Mouse (Mus musculus): ENCODE results near the gene Taf1a. TPM values are rescaled to one million over a fixed set of nuclear protein-coding genes. Genes with fewer than 3 reads are reported as not detected.
"Not testable (repeated sequence)": the region's sequence is repeated elsewhere in the genome, so short reads cannot be mapped to it uniquely, and the experiment has no call there.

Taf1a gene
- 16.7 and 18.6 TPM in 2 replicates for polyA plus RNA-seq (2015; fragmentation: Nextera tagmentation; extraction: Ambion mirVana)

DNA sequence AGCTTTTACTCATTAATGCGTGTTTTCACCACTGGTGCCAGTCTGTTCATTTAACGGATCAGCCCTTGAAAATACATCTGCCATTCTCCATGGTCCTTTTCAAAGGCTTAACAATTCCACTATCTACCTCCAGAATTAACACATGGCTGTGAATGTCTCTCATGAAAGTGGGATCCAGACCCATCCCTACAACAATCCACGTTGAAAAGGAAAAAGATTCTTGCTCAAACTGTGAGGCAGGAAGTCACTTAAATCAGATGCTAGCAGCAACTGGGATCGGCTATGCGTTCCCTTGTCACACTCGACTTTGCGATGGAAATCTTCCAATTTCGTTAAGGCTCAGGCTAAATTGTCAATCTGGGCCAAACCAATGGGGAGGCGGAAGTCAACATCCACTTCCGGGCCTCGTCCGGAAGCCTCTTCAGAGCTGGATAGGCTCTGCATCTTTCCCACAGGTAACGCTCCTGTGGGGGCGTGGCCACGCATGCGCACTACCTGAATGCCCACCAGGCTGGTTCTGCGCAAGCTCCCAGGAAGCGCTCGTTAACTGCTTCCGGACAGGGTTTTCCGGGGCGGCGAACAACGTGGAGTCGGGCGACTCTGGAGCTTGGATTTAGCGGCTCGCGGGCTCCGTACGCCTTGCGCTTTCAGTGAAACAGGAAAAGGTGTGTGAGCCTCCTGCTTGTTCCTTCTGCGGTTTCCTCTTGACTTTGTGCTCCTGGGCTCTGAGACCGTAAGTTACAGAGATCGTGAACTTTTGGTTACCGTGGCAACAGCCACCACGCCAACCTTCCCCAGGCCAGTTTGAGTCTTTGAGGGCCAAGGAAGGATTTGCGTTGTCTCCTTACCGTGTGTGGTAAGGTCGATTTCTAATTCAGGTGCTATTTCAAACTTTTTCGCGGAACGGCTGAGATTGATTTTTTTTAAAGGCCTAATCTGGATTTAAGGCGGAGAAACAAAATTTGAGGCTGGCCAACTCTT lies at the start of gene Taf1a:
Taf1a (plus strand) TSS at position 556 of the 981 bp plus-strand sequence.
- Histone ChIP-seq H3K4me2 (ENCODE audit: low read length) (peak within 1 kb of the TSS; percentile 84), H3K4me1 (replicated peaks; ENCODE audit: control insufficient read depth, insufficient read depth, low read length) (peaks cover 13% of the 10 kb centered on the region), H3K9me3 (ENCODE audit: control insufficient read depth, low read length) (no peaks in the 10 kb centered on the region), H3K4me3 (replicated peaks; ENCODE audit: low read length) (peak within 1 kb of the TSS; percentile 68), H3K27me3 (replicated peaks; ENCODE audit: control insufficient read depth, insufficient read depth, low read length) (peaks cover 10% of the 10 kb centered on the region), H3K27ac (ENCODE audit: low read length) (peak within 1 kb of the TSS; percentile 80), H3K9ac (replicated peaks; ENCODE audit: low read depth, low read length) (peak within 1 kb of the TSS; percentile 46), H3K36me3 (ENCODE audit: control insufficient read depth, insufficient read depth) (no peaks in the 10 kb centered on the region)
- 5% methylated on average over 44 of the region's 44 CpGs for WGBS
- peak; percentile 100 for ATAC-seq

DNA sequence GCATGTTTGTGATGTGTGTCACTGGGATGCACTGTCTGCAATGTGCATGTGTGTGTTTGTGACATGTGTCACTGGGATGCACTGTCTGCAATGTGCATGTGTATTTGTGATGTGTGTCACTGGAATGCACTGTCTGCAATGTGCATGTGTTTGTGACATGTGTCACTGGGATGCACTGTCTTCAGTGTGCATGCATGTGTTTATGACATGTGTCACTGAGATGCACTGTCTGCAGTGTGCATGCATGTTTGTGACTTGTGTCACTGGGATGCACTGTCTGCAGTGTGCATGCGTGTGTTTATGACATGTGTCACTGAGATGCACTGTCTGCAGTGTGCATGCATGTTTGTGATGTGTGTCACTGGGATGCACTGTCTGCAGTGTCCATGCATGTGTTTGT lies 45.9 kb upstream of the Taf1a start:
- WGBS = 97% methylated on average over 1 of the region's 1 CpGs
- H3K36me3 ChIP-seq (ENCODE audit: control insufficient read depth, insufficient read depth); H3K9ac ChIP-seq (replicated peaks; ENCODE audit: low read depth, low read length); H3K4me3 ChIP-seq (replicated peaks; ENCODE audit: low read length); H3K27me3 ChIP-seq (replicated peaks; ENCODE audit: control insufficient read depth, insufficient read depth, low read length); H3K9me3 ChIP-seq (ENCODE audit: control insufficient read depth, low read length); ATAC-seq; H3K27ac ChIP-seq (ENCODE audit: low read length); H3K4me2 ChIP-seq (ENCODE audit: low read length): not testable (repeated sequence)
- peaks cover 16% of the 10 kb centered on the region for H3K4me1 ChIP-seq (replicated peaks; ENCODE audit: control insufficient read depth, insufficient read depth, low read length)

DNA sequence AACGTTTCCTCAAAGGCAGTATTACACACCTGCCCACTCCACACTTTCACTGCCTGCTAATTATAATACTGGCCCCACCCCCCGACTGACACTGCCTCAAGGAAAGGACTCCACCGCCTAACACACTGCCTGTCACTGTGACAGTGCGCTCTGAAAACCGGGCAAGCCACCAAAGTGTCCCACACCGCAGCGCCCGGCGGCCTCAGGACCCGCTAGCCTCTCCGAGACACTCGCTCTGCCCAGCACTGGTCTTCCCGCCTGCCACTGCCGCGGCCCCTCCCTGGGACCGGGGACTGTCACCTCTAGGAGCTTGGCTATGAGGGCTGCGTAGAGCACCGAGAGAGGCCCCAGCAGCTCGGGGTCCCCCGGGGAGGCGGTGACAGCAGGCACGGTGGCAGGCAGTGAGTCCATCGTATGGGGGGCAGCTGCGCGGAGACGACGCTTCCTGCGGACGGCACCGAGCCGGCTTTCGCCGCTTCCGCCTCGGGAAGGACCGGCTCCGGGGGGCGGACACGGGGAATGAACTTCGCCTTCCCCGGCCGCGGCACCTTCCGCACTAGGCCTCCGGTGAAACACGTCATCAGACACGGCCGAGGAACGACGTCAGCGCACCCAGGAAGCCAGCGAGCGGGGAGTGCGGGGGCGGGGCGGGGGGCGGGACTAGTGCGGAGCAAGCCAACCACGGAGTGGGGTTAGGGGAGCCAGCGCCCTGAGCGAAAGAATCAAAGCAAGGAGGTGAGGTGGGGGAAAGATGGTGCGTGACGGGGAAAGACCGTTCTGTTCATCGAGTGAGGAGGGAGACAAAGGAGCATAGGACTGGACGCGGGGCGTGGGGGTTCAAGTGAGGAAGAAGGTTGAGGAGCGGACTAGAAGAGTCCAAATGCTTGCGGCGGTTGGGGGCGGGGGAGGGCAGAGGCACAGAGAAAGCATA lies 43.6 kb upstream of the Taf1a start:
- H3K4me2 ChIP-seq (ENCODE audit: low read length) = peak overlapping the region; percentile 82
- under 1% methylated on average over 72 of the region's 72 CpGs for WGBS

DNA sequence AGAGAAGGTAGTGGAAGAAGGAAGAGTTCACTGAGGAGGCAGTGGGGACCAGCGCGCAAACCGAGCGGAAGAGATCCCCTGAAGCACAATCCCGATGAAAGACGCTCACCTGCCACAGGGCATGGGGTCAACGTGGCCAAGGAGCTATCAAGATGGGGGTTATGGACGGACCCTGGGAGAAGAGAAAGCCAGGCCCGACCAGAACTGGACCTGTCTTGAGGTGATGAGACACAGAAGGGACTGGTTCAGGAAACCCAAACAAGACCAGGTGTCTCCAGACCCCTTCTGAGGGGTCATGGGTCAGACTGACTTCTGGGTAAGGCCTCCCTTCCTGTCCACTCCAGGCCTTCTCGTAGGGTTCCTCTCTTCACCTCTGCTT lies 43.0 kb upstream of the Taf1a start:
- ATAC-seq = no peak
- H3K4me2 ChIP-seq (ENCODE audit: low read length) = peak overlapping the region; percentile 70
- H3K4me3 ChIP-seq (replicated peaks; ENCODE audit: low read length) = peak overlapping the region; percentile 74
- WGBS = 7% methylated on average over 10 of the region's 10 CpGs
- H3K9me3 ChIP-seq (ENCODE audit: control insufficient read depth, low read length) = no peaks in the 10 kb centered on the region
- no peaks in the 10 kb centered on the region; the same call in none of the 2 replicates for H3K36me3 ChIP-seq (ENCODE audit: control insufficient read depth, insufficient read depth)
- H3K27me3 ChIP-seq (replicated peaks; ENCODE audit: control insufficient read depth, insufficient read depth, low read length) = no peaks in the 10 kb centered on the region
- H3K9ac ChIP-seq (replicated peaks; ENCODE audit: low read depth, low read length) = peak overlapping the region; percentile 81
- H3K27ac ChIP-seq (ENCODE audit: low read length) = peak overlapping the region; percentile 85
- H3K4me1 ChIP-seq (replicated peaks; ENCODE audit: control insufficient read depth, insufficient read depth, low read length) = peaks cover 16% of the 10 kb centered on the region

More for the DNA sequence above, 43.6 kb upstream of the Taf1a start:
- Histone ChIP-seq H3K27ac (ENCODE audit: low read length) (peak overlapping the region; percentile 85), H3K4me1 (replicated peaks; ENCODE audit: control insufficient read depth, insufficient read depth, low read length) (peaks cover 16% of the 10 kb centered on the region), H3K27me3 (replicated peaks; ENCODE audit: control insufficient read depth, insufficient read depth, low read length) (no peaks in the 10 kb centered on the region), H3K9me3 (ENCODE audit: control insufficient read depth, low read length) (no peaks in the 10 kb centered on the region), H3K4me3 (replicated peaks; ENCODE audit: low read length) (peak overlapping the region; percentile 74), H3K36me3 (ENCODE audit: control insufficient read depth, insufficient read depth) (peaks cover 2% of the 10 kb centered on the region), H3K9ac (replicated peaks; ENCODE audit: low read depth, low read length) (peak overlapping the region; percentile 81)
- ATAC-seq = peak; percentile 99

DNA sequence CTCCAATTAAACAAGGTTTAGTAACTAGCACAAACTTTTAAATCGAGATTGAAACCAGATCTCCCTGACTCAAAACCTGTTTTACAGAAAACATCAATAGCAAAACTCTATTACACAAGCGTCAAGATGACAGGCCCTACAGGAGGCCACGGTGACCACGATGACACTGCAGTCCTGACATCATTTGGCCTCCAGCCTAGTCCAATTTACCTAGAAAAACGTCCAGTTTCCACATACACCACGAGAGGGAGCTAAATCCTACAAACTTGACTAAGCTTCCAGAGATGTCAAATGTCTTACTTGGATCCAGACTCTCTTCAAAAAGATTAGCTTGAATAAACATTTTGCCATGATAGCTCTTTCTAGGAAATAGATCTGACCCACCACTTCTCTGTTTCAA lies 38.9 kb upstream of the Taf1a start:
- Histone ChIP-seq H3K27ac (ENCODE audit: low read length) (no peak overlapping the region), H3K4me2 (ENCODE audit: low read length) (no peak overlapping the region), H3K4me3 (replicated peaks; ENCODE audit: low read length) (no peak overlapping the region), H3K9me3 (ENCODE audit: control insufficient read depth, low read length) (no peaks in the 10 kb centered on the region), H3K36me3 (ENCODE audit: control insufficient read depth, insufficient read depth) (peaks cover 10% of the 10 kb centered on the region), H3K9ac (replicated peaks; ENCODE audit: low read depth, low read length) (no peak overlapping the region), H3K27me3 (replicated peaks; ENCODE audit: control insufficient read depth, insufficient read depth, low read length) (no peaks in the 10 kb centered on the region), H3K4me1 (replicated peaks; ENCODE audit: control insufficient read depth, insufficient read depth, low read length) (peaks cover 13% of the 10 kb centered on the region)
- no peak for ATAC-seq
- WGBS = 22% methylated on average over 6 of the region's 6 CpGs

DNA sequence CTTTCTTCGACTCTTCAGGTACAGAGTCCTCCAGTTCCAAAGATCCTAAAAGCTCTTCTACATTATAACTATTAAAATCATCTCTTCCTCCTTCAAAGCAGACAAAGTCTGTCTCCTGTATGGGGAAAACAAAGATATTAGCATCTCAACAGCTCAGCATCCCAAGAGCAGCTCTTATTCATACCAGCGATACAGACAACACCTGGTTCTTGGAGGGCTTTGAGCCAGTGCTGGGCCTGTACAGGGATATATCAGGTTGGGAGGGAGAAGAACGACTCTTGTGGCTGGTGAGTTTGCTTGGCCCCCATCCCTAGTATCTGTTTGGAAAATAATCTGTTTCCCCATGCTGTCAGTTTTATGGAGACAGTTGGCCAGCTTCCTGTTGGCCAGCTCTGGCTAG lies 29.9 kb upstream of the Taf1a start:
- no peak overlapping the region for H3K27ac ChIP-seq (ENCODE audit: low read length)
- 92% methylated on average over 3 of the region's 3 CpGs for WGBS
- H3K27me3 ChIP-seq (replicated peaks; ENCODE audit: control insufficient read depth, insufficient read depth, low read length) = no peaks in the 10 kb centered on the region
- no peak overlapping the region for H3K4me2 ChIP-seq (ENCODE audit: low read length)
- no peaks in the 10 kb centered on the region for H3K4me1 ChIP-seq (replicated peaks; ENCODE audit: control insufficient read depth, insufficient read depth, low read length)
- H3K4me3 ChIP-seq (replicated peaks; ENCODE audit: low read length) = no peak overlapping the region
- peaks cover 12% of the 10 kb centered on the region for H3K36me3 ChIP-seq (ENCODE audit: control insufficient read depth, insufficient read depth)
- H3K9me3 ChIP-seq (ENCODE audit: control insufficient read depth, low read length) = no peaks in the 10 kb centered on the region
- H3K9ac ChIP-seq (replicated peaks; ENCODE audit: low read depth, low read length) = no peak overlapping the region
- no peak for ATAC-seq

DNA sequence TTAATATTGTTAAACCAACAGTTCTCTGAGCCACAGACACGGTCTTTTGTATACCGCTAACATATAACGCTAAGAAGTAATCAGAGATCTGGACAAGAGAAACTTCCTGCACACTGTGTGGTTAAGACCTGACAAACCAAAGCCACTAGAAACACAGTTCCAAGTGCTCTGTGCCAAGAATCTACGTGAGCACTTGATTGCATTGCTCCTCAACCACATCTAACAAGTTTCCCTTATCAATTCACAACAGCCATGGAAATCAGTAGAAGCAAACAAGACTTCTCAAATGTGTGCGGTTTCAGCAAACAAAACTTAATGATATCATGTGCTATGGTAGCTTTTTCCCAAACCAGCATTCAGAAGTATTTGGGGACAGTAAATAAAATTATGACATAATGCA lies 26.5 kb upstream of the Taf1a start:
- WGBS = 94% methylated on average over 5 of the region's 5 CpGs
- no peak overlapping the region for H3K4me3 ChIP-seq (replicated peaks; ENCODE audit: low read length)
- ATAC-seq = no peak
- no peak overlapping the region for H3K4me2 ChIP-seq (ENCODE audit: low read length)
- H3K9me3 ChIP-seq (ENCODE audit: control insufficient read depth, low read length) = no peaks in the 10 kb centered on the region
- peaks cover 12% of the 10 kb centered on the region for H3K36me3 ChIP-seq (ENCODE audit: control insufficient read depth, insufficient read depth)
- H3K4me1 ChIP-seq (replicated peaks; ENCODE audit: control insufficient read depth, insufficient read depth, low read length) = no peaks in the 10 kb centered on the region
- H3K27ac ChIP-seq (ENCODE audit: low read length) = no peak overlapping the region
- H3K27me3 ChIP-seq (replicated peaks; ENCODE audit: control insufficient read depth, insufficient read depth, low read length) = no peaks in the 10 kb centered on the region
- H3K9ac ChIP-seq (replicated peaks; ENCODE audit: low read depth, low read length) = no peak overlapping the region

DNA sequence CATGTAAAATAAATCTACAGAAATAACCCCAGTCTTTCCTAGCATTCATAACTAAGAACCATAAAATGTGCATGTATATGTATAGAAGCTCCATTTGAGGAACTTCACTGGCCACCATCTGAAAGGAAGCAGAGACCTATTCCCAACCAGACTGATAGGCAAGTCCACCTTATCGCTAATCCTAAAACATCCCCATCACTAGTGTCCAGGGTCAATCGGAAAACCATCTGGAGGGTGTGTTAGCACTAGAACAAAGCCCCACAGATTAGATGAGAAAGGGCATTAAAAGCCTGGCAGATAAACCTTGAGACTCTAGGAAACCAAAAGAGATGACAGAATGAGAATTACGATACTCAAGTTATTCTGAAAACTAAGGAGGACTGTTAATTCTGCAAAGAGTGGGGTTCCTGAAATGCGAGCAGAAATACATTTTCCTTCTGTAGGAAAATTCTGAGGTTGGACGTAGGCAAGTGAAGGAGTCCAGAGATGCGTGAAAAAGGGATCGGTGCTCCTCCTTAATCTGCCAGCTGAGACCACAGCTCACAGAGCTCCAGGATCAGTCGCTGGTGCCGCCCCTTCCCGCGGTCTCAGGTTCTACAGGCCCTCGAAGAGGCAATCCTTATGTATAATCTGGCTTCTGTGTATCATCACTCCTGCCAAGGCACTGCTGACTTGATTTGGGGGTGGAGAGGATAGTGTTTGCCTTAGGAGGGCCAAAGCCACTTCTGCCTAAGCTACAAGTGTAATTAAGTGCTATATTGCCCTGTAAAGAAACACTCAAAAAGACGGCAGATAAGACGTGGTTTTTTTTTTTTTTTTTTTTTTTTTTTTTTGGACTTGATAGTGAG lies 25.8 kb upstream of the Taf1a start:
- H3K4me2 ChIP-seq (ENCODE audit: low read length) = no peak overlapping the region
- no peak overlapping the region for H3K9ac ChIP-seq (replicated peaks; ENCODE audit: low read depth, low read length)
- no peak overlapping the region for H3K4me3 ChIP-seq (replicated peaks; ENCODE audit: low read length)
- no peaks in the 10 kb centered on the region for H3K27me3 ChIP-seq (replicated peaks; ENCODE audit: control insufficient read depth, insufficient read depth, low read length)
- ATAC-seq = no peak
- peaks cover 12% of the 10 kb centered on the region for H3K36me3 ChIP-seq (ENCODE audit: control insufficient read depth, insufficient read depth)
- H3K9me3 ChIP-seq (ENCODE audit: control insufficient read depth, low read length) = no peaks in the 10 kb centered on the region
- H3K4me1 ChIP-seq (replicated peaks; ENCODE audit: control insufficient read depth, insufficient read depth, low read length) = peaks cover 5% of the 10 kb centered on the region
- WGBS = 92% methylated on average over 14 of the region's 14 CpGs
- H3K27ac ChIP-seq (ENCODE audit: low read length) = no peak overlapping the region
